Mouse (Mus musculus) CD4-positive, CD25-positive, alpha-beta regulatory T cell, adult 9 weeks (primary cell): Measurements from ENCODE around the gene Csnk2a2. TPM values are rescaled to one million over a fixed set of nuclear protein-coding genes. Genes with fewer than 3 reads are reported as not detected.

Experiments used
- polyA plus RNA-seq: library from polyadenylated mRNA; unstranded; fragments of 100-300 nt; shearing (Covaris generic); gene quantifications from one replicate; pipeline ENCODE4 v1.2.1, GENCODE M21; 2017

Gene Csnk2a2
- polyA plus RNA-seq = 4.5 TPM

DNA sequence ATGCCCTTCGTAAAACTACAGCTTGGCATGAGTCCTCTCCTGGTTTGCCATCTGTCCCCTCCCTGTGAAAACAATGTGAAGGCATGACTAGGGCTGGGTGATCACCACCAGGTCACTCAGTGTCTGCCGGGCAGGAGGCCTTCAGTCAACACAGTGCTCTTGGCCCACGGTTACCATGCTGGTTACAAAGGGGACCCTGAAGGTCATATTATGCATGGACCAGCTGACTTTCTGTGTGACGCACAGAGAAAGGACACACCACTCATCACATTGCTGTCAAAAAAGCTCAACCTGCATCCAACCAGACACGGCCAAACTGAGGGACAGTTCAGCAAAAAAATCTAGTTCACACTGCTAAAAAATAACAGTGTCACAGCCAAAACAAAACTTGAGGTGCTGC is at the start of gene Csnk2a2:
Gene Csnk2a2 (minus strand): TSS at position 34 of the 400 bp plus-strand sequence.

DNA sequence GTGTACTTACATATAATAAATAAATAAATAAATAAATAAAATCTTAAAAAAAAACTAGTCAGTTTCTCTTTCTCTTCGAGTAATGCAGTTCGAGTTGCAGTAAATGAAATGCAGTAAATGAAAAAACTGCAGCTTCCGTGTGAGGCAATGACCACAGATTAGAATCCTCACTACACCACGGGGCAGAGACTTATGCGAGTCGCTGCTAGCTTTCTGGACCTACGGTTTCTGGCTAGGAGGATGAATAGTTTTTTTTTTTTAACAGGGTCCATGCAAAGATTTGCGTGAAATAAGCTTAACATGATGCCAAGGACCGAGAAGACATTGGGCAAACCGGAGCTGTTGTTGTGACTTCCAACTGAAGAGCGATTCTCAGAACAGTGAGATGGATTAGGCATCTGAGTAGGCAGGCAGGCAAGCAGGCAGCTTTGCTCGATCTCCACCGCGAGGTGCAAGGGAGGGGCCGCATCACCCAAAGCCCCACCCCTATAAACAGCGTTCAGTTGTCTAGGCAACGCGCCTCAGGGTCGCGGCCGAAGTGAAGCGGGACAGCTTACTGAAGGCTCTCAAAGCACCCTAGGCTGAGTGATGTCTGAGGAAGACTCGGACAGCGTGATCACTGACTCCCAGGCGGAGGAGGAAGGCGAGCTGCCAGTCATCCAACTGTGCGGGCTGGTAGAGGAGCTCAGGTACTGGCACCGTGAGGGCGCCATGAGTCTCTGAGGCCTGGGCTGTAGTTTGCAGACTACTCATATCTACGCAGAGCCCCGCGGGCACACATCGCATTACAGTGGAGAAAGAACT is 43.9 kb upstream of the Csnk2a2 start, which contains the start of gene Ccdc113:
Gene Ccdc113 (plus strand): TSS at position 502 of the 804 bp plus-strand sequence.

DNA sequence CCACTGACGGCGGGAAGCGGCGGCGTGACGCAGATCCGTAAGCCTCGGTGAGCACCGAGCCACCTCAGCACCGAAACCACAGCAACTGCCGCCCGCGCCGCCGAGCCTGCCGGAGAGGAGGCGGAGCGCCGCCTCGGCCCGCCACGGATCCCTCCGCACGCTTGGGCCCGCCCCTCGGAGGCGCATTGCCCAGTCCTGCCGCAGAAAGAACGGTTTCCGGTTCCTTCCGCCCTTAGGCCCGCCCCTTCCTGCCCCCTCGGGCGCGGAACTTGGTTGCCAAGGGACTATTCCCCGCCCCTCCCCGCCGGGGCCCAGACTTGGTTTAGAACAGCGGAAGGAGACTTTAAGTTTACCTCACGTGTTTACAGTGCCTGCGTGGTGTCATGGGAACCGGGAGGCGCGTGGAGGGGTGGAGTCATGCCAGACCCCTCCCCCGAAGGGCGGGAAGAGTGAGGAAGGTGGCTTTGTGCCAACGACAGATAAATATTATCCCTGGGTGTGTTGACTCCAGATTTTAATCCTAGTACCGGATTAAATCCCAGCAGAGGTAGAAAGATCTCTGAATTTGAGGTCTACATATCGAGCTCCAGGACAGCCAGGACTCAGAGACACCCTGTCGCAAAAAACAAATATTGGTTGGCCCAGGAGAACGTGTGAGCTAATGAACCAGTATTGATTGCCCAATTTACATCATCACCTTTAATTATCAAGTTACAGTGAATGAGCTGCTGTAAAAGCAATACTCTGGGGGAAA is 55.0 kb downstream of the Csnk2a2 start, which contains the start of gene Cfap20:
Gene Cfap20 (minus strand): TSS at position 184 of the 754 bp plus-strand sequence.

Other genes starting within 250 kb of the Csnk2a2 start
- gene Cngb1, start 183.5 kb downstream of the Csnk2a2 start, polyA plus RNA-seq = not detected
- gene Tepp, start 179.5 kb downstream of the Csnk2a2 start, polyA plus RNA-seq = not detected
- gene Zfp319, start 158.1 kb downstream of the Csnk2a2 start, polyA plus RNA-seq = 5.0 TPM
- 82.2 TPM for gene Usb1, start 157.8 kb downstream of the Csnk2a2 start, polyA plus RNA-seq
- 1.9 TPM for gene Mmp15, start 137.8 kb downstream of the Csnk2a2 start, polyA plus RNA-seq
- 33.1 TPM for gene Cfap20, start 55.2 kb downstream of the Csnk2a2 start, polyA plus RNA-seq
- gene Ccdc113, start 44.0 kb upstream of the Csnk2a2 start, polyA plus RNA-seq = not detected
- not detected for gene Prss54, start 86.3 kb upstream of the Csnk2a2 start, polyA plus RNA-seq
- 14.4 TPM for gene Gins3, start 143.4 kb upstream of the Csnk2a2 start, polyA plus RNA-seq
- 1.8 TPM for gene Ndrg4, start 186.9 kb upstream of the Csnk2a2 start, polyA plus RNA-seq
- 6.3 TPM for gene Setd6, start 225.8 kb upstream of the Csnk2a2 start, polyA plus RNA-seq